Mouse (Mus musculus) G1E (cell line): ENCODE measurements at regions not wholly inside any gene's neighbourhood (a gene's known extent, or its start where the extent isn't known, plus 50 kb on each side); places are given as distances from the start of the nearest gene placed in this dataset.

Experiments used
- CTCF ChIP-seq: IDR thresholded peaks from 2 replicates; pipeline ENCODE4 v1.5.1; 2012; ENCODE audit warnings: low read depth, low read length, inconsistent platforms, mixed read lengths
- POLR2AphosphoS5 ChIP-seq: IDR thresholded peaks from 2 replicates; pipeline ENCODE4 v1.6.1; 2012; ENCODE audit warnings: low read depth, low read length, inconsistent platforms; ENCODE audit not compliant: insufficient replicate concordance

DNA sequence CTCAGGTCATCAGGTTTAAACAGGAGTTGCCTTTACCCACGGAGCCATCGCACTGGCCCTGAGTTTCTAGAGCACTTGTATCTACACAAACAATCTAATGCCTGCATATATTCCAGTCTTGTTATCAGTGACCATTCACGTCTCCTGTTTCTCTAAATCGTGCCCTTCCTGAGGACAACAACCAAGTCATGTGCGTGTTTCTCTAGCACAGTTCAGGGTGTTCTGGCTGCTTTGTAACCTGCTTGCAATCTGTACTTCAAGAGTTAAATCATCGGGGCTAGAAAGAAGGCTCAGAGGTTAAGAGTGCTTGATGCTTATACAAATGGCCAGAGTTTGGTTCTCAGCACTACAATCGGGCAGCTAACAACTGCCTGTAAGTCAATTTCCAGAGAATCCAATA is 428.1 kb upstream of the Jarid2 start:
- no peak for TF ChIP-seq CTCF
- no peak for TF ChIP-seq POLR2AphosphoS5
